Mouse (Mus musculus): ENCODE measurements at regions not wholly inside any gene's neighbourhood (a gene's known extent, or its start where the extent isn't known, plus 50 kb on each side); places are given as distances from the start of the nearest gene placed in this dataset.
"Not testable (repeated sequence)": the region's sequence is repeated elsewhere in the genome, so short reads cannot be mapped to it uniquely, and the experiment has no call there.

DNA sequence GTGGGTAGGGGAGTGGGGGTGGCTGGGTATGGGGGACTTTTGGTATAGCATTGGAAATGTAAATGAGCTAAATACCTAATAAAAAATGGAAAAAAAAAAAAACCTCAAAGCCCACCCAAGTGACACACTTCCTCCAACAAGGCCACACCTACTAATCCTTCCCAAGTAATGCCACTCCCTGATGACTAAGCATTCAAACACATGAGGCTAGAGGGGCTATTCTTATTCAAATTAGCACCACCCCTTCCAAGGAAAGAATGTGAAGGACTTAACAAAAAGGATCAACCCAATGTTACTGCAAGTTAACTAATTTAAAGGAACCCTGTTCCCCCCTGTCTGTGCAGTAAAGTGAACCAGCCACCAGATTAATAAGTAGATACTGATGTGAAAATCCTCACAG lies 53.7 kb upstream of the Spata13 start:
- not testable (repeated sequence) for ATAC-seq (replicated peaks; ENCODE audit: poor library complexity)
